Mouse (Mus musculus) retina, embryonic 14.5 days (tissue): ENCODE results near the gene Cnnm3.

ENCODE experiments used
- DNase-seq: peaks from one replicate; pipeline ENCODE4 v3.0.0-alpha.2; 2015; ENCODE audit warnings: low spot score

Gene Cnnm3

DNA sequence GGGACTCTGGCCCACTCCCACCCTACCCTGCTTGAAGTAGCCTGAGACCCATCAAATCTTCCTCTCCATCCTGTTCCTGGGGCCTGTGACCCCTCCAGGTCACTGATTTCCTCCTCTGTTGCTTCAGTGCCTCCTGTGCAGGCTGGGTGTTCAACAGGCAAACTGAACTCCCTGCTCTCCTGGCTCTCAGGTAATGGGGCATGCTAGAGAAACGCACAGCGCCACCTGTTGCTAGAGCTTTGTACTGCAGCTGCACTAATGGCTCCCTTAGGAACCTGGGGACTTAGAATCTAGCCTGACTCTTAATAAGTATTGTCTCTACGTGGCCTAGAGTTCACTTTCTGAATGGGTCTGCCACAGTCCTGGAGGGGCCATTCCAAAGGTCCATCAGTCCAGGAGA, 10.4 kb upstream of the Cnnm3 start:
- DNase-seq: peak; percentile 93

DNA sequence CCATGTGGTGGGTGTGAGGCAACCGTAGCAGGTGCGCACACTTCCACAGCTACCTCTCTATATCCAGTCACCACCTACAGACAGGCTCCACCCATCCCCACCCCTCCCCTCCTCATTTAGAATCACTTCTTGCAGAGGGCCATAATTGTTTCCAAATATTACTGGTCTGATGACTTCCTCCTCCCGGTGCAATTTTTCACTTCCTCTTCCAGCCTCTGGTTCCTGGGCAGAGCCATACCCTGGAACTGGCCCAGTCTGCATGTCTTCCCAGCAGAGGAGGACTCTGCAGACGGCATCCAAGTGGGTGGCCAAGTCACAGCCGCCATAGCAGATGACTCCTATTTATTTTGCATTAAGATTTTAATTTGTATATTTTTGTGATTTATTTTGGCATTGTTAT, 3.4 kb upstream of the Cnnm3 start:
- no peak for DNase-seq

DNA sequence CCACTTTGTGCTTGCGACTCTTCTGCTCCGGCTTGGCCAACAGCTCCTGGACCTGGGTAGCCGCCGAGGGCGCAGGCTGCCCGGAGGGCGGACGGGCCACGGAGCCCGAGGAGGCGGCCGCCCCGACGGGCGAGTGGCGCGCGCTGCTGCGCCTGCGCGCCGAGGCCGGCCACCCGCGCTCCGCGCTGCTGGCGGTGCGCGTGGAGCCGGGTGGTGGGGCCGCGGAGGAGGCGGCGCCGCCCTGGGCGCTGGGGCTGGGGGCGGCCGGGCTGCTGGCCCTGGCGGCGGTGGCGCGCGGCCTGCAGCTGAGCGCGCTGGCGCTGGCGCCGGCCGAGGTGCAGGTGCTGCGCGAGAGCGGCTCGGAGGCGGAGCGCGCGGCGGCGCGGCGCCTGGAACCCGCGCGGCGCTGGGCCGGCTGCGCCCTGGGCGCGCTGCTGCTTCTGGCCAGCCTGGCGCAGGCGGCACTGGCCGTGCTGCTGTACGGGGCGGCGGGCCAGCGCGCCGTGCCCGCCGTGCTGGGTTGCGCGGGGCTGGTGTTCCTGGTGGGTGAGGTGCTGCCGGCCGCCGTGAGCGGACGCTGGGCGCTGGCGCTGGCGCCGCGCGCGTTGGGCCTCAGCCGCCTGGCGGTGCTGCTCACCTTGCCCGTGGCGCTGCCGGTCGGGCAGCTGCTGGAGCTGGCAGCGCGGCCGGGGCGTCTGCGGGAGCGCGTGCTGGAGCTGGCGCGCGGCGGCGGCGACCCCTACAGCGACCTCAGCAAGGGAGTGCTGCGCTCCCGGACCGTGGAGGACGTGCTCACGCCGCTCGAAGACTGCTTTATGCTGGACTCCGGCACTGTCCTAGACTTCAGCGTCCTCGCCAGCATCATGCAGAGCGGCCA, 660 bp downstream of the Cnnm3 start:
- DNase-seq: peak; percentile 59

DNA sequence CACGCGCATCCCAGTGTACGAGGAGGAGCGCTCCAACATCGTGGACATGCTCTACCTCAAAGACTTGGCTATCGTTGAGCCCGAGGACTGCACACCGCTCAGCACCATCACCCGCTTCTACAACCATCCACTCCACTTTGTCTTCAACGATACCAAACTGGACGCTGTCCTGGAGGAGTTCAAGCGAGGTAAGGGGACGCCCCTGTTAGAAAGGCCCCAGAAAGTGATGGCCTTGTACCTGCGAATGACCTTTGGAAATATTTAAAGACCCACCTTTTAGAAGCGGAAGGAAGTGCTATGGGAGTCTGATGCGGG, 1.3 kb downstream of the Cnnm3 start:
- no peak for DNase-seq

DNA sequence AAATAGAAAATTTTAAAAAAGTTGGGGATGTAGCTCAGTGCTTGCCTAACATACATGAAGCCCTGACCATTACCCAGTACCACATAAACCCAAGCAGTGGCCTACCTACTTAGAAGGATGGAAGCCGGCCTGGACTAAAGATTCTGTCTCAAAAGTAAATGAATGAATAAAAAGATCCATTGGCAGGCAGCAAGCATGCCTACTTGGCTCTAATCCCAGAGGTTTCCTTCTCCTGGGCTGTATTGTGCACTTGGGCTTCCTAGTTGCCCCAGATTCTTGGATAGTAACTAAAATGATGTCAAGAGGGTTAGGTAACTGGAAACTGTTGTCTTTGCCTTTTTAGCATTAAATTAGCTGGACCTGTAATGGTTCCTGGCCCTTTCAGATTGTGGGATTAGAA, 1.6 kb downstream of the Cnnm3 start:
- peak; percentile 12 for DNase-seq

DNA sequence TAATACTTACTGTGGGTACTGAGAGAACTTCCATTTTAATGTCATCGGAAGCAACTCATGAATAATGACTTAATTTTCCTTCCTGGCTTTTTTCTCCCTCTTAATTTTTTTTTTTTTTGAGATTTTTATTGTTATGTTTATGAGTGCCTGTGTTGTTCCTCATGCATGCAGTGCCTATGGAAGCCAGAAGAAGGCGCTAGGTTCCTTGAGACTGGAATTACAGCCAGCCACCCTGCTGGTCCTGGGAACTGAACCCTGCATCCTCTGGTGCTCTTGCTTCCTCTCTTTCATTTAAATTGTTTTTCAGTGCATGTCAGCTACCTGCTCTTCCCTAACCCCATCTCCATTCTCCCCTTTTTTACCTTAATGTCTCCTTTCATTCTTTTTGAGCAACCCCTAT, 2.1 kb downstream of the Cnnm3 start:
- DNase-seq: peak; percentile 67

DNA sequence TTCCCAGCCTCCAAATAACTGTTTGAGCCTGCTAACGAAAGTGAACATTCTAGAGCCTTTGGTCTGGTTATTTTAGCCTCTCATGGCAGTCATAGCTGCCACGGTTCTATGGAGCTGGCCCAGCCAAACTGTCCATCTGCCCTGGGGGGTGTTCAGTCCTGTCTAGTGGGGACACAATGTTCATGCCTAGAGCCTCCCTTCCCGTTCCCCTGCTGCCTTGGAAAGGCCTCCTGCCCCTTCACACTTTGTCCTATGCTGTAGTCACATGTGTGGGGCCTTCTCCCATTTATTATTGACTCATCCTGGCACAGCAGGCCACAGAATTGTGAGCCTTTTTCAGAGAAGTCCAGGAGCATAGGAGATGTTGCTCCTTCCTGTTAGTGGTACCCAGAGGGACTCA, 6.6 kb downstream of the Cnnm3 start:
- DNase-seq: no peak

DNA sequence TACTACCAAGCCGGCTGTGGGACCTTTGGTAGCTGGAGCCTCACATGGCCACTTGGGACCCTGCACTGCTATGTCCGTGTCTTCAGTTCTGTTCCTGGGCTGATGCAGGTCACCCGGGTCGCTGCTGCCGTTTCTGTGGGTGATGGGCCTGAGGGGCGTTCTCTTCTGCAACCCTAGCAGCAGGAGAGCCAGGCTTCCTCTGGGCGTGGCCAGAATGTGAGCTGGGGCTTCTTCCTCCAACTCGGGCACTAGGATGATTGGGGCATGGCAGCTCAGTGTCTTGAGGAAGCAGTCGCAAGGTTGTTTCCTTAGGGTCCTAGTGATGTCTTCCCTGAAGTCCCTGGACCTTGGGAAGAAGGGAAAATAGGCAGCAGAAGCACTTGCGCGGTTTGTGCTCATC, 8.0 kb downstream of the Cnnm3 start:
- DNase-seq: no peak

DNA sequence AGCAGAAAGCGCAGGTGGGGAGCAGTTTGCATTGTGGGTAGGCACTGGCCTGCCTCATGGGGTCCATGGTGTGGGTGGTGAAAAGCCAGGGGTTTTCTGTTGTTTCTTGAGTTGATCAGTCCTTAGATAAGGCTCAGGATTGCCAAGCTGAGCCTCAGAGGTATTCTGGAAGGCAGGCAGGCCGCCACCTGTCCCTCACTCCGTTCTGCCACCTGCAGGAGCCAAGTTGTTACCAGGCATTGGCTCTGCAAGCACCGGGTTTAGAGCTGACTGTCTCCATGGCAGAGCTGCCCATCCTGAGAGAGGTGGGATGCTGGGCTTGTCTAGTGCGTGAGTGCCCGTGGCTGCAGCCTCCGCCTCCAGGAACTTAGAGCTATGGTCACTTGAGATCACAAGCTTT, 10.5 kb downstream of the Cnnm3 start:
- DNase-seq: no peak

DNA sequence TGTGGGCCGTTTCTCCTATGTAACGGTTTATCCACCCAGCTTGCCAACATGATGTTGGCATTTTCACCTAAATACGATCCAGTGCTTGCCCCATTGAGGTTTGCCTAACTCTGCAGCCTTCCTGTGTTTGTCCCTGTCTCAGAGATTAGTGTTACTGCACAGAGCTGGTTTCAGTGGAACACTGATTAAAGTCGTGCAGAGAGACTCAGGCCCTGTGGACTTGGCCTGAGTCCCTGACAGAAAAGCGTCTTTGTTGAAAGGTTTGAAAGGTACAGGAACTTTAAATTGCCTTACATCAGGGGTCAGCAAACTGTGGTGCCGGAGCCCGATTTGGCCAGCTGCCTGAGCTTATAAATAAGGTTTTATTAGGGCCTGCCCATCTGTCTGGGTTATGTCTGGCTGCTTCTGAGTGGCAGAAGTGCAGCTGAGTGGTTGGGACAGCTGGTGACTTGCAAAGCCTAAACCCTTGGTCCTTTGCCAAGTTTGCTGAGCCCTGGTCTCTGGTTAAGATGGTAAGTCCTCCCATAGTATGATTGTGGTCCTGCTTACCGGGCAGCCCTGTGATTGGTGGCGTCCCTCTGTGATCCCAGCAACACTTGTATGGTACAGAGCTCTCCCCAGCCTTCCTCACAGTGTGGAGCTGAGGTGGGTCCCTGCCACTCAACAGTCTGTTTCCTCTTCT, 11.8 kb downstream of the Cnnm3 start:
- DNase-seq: no peak

DNA sequence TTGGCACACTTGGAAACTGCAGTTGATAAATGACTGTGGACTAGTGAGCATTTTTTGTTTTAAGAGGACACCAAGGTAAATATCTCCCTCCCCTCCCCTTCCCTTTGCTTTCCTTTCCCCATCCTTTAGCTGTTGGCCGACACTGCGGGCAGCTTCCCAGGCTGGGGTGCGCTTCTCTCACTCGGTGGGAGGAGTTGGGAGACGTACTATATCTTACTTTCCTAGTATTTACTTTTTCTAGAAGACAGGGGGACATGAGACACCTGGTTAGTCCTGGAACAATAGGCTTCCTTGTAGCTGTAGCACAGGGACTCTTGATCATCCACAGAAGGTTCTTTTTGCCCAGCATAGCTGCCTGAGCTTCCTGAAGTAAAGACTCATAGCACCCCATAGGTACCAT, 12.4 kb downstream of the Cnnm3 start:
- DNase-seq: no peak

DNA sequence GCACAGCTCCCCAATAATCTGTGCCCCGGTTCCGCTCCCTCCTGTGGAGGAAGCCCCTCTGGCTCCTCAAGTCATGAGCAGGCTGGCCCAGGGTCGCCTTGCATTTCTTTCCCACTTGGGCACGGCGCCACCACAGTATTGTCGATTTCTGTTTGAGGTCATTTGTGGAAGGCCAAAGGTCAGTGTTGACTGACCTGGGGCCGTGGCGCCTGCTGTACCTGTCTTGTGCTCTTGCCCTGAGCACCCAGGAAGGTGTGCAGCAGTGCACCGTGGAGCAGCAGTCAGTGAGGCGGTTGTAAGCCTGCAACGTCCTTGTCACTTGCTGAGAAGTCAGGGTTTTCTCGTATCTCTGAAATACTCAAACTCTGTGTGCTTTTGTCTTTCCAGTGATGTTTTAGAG, 14.1 kb downstream of the Cnnm3 start:
- no peak for DNase-seq

DNA sequence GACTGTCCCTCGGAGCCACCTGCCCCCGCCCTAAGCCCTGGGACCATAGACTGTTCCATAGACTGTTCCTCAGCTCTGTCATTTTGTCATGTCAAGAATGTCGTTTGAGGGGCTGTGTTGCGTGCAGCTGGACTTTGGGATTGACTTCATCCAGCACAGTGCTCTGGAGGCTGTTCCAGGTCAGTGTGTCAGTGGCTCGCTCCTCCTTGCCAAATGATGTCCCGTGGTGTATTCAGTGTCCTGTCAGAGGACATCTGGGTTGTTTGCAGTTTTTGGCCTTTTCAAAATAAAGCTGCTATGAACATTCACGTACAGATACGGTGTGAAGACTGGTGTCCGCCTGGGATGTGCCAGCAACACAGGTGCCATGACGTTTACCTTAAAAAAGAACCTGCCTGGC, 15.2 kb downstream of the Cnnm3 start:
- DNase-seq: no peak

DNA sequence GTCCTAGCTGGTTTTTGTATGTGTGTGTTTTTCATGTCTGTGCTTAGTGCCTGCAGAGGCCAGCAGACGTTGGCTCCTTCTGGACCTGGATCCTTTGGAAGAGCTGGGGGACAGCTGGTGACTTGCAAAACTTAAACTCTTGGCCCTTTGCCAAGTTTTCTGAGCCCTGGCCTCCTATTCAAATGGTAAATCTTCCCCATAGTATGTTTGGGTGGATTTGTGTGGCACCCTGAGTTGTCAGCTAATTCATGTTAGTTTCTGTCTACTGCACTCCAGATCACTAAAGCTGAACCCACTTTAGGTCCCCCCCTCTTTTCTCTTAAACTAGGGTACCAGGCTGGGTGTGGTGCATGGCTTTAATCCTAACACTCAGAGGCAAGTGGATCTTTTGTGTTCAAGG, 16.7 kb downstream of the Cnnm3 start:
- DNase-seq: peak; percentile 35

DNA sequence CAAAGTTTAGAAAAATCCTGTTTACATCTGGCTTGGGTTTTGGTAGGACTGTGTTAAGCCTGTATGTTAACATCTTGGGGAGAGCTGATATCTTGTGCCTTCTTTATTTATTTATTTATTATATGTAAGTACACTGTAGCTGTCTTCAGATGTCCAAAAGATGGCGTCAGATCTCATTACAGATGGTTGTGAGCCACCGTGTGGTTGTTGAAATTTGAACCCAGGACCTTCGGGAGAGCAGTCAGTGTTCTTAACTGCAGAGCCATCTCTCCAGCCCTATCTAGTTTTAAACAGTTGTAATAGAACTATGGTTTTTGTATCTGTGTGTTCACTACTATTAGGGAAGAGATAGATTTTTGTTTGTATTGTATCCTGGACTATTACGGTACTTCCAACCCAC, 17.6 kb downstream of the Cnnm3 start:
- no peak for DNase-seq

DNA sequence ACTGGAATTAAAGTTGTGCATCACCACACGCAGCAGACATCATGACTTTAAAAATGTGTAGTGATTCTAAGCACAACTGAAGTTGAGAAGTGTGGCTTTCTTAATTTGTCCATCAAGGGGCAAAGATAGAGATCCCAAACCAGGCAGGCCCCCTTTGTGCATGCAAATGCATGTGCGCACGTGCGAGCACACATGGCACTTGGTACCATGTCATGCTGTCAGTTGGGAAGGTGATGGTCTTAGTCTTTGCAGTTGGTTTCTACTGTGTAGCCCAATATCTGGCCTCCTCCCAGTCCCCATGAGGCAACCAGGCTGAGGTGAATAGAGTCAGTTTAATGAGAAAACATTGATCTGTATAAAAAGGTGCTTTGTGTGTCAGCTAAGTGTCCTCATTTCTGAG, 18.2 kb downstream of the Cnnm3 start:
- DNase-seq: no peak

DNA sequence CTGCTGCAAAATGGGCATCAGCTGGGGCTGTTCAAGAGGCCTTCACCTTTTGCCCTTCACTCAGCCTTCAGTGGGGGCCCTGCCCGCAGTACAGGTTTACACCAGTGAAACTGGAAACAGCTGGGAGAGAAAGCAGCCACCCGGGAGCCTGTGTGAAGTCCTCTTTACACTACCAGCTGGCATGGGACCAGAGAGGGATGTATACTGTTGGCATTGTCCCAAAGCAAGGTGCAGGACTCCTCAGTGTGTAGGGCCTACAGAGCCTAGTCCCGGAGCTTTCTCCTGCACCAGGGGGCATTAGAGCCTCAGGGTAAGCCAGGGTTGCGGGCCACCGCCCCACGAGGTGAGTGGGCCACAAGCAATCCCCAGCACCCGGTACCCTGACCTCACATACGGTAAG, 18.8 kb downstream of the Cnnm3 start:
- no peak for DNase-seq

DNA sequence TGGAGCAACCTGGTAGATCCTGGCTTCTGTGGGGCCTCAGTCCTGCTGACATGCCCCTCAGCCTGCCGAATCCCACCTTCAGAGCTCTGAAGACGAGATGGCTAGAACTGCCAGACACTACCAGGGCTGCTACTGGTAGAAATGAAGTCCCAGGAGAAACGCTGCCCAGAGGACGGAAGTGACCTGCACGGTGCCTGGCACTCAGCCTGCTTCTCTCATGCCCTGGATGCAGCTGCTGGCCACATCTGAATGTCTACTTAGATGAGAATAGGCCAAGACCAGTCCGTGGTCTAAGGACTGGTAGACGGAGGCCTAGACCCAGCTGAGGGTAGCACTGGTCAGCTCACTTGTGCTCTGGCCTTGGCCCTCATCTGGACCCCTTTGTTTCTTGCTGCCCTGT, 19.3 kb downstream of the Cnnm3 start:
- no peak for DNase-seq

DNA sequence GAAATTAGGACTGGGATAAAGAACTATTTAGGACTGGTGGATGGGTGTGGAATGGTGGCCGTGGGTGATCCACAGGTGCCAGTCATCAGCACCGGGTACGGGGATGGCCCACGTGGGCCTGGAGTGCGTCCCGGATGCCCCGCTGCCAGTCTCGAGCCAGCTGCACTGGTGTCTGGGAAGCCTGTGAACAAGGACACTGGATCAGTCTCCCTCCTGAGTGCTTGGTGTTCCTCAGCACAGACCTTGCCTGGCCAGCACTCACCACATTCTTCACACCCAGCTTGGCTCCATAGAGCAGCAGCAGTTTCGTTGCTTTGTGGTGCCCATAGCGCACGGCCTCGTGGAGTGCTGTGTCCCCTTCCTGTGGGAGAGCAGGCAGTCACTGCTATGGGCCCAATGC, 19.8 kb downstream of the Cnnm3 start:
- DNase-seq: no peak

DNA sequence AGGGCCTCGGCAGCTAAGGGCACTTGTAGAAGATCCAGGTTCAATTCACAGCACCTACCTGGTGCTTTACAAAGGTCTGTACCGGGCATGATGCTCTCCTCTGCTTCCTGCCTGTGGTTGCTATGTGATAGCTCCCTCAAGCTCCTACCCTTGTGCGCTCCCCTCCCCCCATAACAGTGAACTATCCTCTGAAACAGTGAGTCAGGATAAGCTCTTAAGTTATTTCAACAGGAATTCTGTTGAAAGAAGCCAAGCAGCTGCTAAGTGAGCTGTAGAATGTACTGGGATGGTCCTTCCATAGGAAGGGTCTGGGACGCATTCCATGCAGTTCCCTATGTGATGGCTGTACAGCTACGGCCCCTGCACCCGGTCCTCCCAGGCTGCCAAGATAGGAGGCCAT, 21.9 kb downstream of the Cnnm3 start:
- DNase-seq: no peak

DNA sequence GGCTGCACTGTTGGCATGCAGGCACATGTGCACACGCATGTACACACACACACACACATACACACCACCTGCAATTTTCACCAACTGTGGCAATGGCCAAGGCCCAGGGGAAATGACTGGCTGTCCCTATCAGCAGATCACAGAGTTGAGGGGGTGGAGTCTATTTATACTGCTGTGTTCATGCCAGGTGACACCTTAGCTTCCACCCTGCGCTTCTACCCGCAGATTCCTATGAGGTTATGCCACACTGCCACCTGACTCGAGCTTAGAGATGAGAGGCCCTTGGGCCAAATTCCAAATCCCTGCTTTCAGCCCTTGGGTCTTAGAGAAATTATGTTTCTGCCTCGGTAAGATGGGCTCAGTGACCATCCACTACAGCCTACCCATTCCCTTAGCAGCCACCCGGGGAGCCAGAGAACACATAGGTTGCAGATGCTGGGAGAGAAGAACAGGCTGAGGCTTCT, 23.0 kb downstream of the Cnnm3 start:
- DNase-seq: no peak

DNA sequence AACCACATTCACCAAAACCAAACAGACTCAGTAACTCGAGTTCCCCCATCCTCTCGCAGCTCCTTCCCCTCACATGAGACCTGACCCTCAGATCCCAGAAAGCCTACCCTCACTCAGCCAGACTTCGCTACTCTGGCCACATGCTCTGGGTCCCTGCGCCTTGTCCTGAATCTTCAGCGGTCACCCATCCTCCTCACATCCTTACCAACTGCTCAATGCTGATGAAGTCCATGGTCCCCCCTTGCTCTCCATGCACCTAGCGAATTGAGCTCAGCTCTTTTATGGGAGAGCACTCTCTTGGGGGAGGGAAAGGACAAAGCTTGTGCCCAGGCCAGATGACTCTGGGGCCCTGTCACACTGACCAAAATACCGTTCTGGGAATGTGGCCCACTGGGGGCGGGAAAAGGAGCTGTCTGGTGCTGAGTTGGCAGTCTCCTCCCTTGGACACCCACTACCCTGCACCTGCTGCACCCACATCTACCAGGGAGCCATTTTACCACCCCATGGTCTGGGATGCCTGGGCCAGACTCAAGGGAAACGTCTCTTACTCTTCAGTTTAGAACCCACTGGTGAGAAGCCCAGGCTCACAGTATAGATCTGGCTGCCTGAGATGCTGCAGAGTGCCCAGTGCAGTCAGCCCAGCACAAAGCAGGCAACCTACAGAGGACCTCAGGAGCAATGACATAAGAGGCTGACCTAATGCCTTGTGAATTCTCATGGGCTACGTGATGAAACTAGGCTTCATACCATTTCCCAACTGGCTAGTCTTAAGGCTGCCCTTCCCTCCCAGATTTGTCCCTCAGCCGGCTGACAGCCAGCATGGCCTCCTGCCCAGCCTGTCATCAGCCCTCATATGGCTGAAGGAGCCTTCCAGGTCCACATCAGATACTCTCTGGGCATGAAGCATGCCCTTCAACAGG, 24.1 kb downstream of the Cnnm3 start:
- no peak for DNase-seq

DNA sequence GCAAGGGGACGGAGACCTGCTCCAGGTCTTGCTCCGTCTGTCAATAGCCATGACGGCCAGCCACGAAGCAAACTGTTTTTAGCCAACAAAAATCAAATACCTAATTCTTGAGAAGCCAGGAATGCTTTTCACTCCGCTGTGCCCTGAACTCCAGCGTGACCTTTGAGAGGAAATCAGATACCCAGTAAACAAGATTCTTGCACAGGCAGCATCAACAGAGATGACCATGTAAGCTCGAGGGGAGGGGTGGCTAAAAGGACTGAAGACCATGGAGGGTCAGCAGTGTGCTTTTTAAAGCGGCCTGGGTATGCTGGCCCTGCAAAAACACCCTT, 24.7 kb downstream of the Cnnm3 start:
- no peak for DNase-seq
